Mouse (Mus musculus) brown adipose tissue, adult 24 weeks (tissue): ENCODE data around the gene Gch1. TPM values are rescaled to one million over a fixed set of nuclear protein-coding genes. Genes with fewer than 3 reads are reported as not detected.

Experiments used
- H3K27ac ChIP-seq: fragments of 200-500 bp; replicated peaks from 2 replicates; pipeline ENCODE4 v1.5.1; 2012; ENCODE audit warnings: low read depth, mild to moderate bottlenecking, low read length
- H3K4me1 ChIP-seq: fragments of 200-500 bp; 2 replicates; pipeline ENCODE4 v1.6.1; 2012; ENCODE audit warnings: low read length, mixed read lengths; ENCODE audit not compliant: control insufficient read depth, insufficient read depth, insufficient read length
- H3K4me3 ChIP-seq: fragments of 200-500 bp; 2 replicates; pipeline ENCODE4 v1.5.1; 2012; ENCODE audit warnings: low read depth, mild to moderate bottlenecking, low read length, moderate library complexity; ENCODE audit not compliant: insufficient read depth
- polyA plus RNA-seq: library from polyadenylated mRNA; stranded (reverse); fragments of >200 nt; gene quantifications from 2 replicates; pipeline ENCODE4 v1.2.4, GENCODE M21; 2012; ENCODE audit not compliant: missing spikeins, insufficient read depth, insufficient read length

The Gch1 gene
- polyA plus RNA-seq, 1 experiment: 1.3 TPM

DNA sequence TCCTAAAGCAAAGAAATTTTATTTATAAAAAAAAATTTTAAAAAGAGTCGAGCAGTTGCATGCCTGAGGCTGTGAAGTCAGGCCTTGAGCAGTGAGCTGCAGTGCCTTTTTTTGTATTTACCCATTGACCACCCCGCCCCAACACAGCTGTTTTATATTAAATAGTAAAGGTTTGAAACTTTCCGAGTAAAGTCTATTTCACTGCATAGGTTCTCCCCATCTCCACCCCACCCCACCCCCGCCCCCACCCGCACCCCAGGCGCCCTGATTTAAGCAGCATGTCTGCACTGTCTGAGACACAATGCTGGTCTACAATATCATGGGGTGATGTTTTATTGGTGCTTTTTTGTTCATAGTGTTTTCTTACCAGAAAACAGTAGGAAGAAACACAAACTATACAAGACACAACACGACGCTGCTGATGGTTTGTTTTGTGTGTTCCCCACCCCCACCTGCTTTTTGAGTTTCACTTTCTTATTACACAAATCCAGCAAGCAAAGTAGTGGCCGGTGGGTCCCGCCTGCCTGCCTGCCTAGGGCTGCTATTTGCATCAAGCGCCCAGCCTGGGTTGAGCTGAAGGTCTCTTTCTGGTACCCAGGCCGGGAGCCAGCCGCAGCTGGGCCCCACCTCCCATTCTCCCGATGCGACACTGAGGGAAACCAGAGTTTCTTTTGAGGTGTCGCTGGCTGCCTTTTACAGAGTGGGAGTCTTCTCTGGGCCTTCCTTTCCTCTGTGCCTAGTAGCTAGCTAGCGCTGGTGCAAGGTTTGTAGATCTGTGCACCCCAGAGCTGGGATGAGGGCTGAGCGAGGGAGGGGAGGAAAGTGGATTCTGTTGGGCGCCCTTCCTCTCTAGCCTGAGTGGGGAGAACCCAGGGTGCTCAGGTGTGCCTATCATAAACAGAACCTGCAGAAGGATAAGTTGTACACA is 84.7 kb downstream of the Gch1 start:
- no peaks in the 10 kb centered on the region for H3K4me1 ChIP-seq
- peak overlapping the region; percentile 43 for H3K4me3 ChIP-seq
- H3K27ac ChIP-seq: no peak overlapping the region

Other genes with a start within 250 kb of the Gch1 start
- 3.2 TPM in 1 of 2 replicates, not detected in the other for gene Wdhd1, start 87.4 kb upstream of the Gch1 start, polyA plus RNA-seq
- gene Socs4, start 87.5 kb upstream of the Gch1 start, polyA plus RNA-seq: 8.4 and 14.9 TPM in 2 replicates
- 13.5 and 14.6 TPM in 2 replicates for gene Mapk1ip1l, start 108.9 kb upstream of the Gch1 start, polyA plus RNA-seq
- 11.3 and 22.2 TPM in 2 replicates for gene Lgals3, start 178.3 kb upstream of the Gch1 start, polyA plus RNA-seq
- not detected in 2 replicates for gene Dlgap5, start 229.0 kb upstream of the Gch1 start, polyA plus RNA-seq